Mouse (Mus musculus) thymus, postnatal 0 days (tissue): ENCODE measurements at regions not wholly inside any gene's neighbourhood (a gene's known extent, or its start where the extent isn't known, plus 50 kb on each side); places are given as distances from the start of the nearest gene placed in this dataset.

Experiments
- DNase-seq: peaks from one replicate; pipeline ENCODE4 v3.0.0-alpha.2; 2015; ENCODE audit warnings: low spot score

DNA sequence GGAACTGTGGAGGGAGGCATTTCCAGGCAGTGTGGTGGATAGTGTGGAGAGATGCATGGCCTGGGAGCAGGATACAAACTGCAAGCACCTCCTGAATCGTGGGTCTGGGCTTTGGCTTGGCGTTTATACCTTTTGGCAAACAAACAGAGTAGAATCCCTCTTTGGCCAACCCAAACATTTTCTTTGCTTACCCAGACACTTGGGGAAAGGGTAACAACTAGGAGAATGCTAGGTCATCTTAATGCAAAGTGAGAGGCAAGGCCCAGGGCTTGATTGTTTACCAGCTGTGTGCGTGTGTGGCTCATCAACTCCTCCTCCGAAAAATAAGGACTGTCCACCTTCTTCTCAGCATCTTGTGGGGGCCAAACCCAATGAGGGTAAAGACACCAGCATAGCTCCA, 61.1 kb upstream of the Abca1 start:
- DNase-seq, result no peak

DNA sequence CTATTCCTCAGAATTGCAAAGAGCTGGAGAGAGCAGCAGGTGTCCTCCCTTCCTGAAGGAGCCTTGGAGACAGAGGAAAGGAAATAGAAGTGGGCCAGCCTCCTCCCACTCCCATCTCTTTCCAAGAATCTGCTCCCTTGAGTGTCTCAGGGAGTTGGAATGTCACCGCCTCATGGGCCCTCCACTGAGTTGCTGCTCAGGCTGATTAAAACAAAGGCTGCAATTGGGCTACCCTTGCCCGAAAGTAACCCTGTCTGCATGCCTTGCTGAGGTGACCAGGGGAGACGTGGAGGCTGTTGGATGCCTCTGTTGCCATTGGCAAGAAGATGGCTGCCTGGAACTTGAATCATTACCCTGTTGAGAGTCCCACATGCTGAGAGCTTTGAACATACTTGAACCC, 59.7 kb upstream of the Abca1 start:
- DNase-seq, result no peak

DNA sequence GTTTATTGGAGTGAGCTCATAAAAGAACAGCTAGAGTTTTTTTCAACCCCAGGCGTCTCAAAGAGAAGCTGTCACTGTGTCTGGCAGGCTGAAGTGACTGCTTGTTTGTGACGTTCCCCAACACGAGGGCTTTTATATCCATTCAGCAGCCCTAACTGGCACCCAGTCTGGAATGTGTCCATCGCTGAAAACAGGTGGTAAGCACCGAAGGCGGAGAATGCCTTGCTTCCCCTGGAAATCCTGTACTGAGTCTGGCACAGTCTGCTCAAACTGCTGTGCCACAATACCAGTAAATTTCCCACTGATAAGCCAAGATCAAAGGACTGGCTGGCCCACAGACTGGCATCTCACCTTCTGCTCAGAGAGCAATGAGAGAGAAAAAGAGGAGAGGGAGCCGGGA, 59.1 kb upstream of the Abca1 start:
- DNase-seq, result no peak

DNA sequence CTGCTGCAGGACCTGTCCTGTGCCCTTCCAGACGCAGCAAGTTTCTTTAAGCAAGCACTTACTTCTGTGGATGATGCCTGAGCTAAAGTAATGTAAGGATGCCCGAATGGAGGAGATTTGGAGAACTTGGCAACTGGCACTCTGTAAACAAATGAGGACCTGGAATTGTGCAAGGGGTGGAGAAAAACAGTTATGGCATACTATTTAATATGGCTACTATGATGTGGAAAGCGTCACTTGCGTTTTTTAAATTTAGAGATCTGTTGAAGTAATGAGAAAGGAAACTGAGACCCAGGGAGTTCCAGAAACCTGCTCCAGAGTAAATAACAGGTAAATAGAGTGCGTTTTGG, 58.6 kb upstream of the Abca1 start:
- no peak for DNase-seq

DNA sequence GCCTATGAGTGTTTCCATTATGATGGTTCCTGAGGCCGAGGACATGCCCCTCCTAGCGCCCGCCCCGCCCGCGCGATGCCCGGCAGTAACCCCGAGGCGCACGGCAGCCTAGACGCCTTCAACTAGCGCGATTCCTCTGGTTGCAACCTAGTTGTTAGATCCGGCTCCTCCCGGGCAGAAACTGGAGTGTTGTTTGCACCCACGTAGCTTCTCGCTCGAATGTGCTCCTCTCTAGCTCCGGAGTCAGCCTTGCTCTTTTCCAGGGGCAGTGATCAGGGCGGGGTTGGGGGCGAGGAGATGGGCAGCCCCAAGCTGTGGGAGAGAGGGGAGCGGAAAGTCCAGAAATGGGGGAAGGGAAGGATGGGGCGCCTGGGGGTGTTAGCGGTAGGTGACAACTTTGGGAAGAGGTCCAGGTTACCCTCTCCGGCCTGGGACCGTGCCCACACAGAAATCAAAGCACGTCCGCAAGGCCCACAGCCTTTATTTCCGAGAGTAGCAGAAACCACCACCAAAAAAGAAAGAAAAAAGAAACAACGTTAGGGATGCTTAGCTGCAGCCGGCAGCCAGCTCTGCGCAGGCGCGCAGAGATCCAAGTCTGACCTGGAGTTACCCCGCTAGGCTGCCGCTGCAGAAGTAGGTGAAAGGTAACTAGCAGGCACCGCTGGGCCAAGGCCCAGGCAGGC, 58.1 kb upstream of the Abca1 start:
- peak; percentile 83 for DNase-seq

DNA sequence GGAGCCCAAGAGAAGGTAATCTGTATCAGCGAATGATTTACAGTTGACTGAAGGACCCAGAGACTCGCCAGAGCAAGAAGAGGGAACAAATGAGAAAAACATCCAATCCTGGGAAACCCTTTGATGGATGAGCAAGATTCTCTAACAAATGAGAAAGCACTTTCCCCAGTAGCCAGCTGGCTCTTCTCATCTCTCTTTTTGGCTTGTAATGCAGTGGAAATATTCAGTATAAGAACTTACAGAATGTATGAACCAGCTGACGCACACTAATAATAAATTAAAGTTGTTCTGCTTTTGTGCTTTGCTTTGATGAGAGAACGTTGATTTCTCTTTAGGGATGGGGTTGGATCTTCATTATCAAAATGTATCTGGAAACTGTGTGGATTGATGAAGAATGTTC, 52.8 kb upstream of the Abca1 start:
- no peak for DNase-seq

DNA sequence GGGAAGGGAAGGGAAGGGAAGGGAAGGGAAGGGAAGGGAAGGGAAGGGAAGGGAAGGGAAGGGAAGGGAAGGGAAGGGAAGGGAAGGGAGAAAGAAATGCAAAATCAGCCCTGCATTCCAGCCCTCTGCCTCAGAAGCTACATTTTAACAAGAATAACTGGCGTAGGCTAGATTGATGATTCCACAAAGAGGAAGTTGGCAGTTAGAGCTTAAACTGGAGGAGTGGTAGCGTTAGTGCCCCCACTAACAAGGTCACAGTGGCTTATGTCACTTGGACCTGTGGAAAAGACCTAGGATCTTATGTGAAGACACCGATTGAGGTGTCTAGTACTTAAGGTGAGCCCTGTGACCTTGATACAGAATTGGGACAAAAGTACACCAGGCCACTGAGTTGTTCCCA, 51.0 kb upstream of the Abca1 start:
- DNase-seq, result no peak
